Mouse (Mus musculus) forebrain, embryonic 15.5 days (tissue): ENCODE results near the gene Nabp1. TPM values are rescaled to one million over a fixed set of nuclear protein-coding genes. Genes with fewer than 3 reads are reported as not detected.
"Not testable (repeated sequence)": the region's sequence is repeated elsewhere in the genome, so short reads cannot be mapped to it uniquely, and the experiment has no call there.

Experiments used
- ATAC-seq: fragments of 200-750 bp; cut with Nextera tagmentation; replicated peaks from 2 replicates; pipeline ENCODE4 v1.8.0; 2017; ENCODE audit warnings: mild to moderate bottlenecking, moderate TSS enrichment, moderate library complexity
- H3K27ac ChIP-seq: fragments of 300-500 bp; sonication (generic); replicated peaks from 2 replicates; pipeline ENCODE4 v1.5.1; 2015; ENCODE audit warnings: mild to moderate bottlenecking, inconsistent platforms
- H3K27me3 ChIP-seq: fragments of 300-500 bp; sonication (generic); 2 replicates; pipeline ENCODE4 v1.6.1; 2015; ENCODE audit warnings: inconsistent platforms
- H3K36me3 ChIP-seq: fragments of 300-500 bp; sonication (generic); 2 replicates; pipeline ENCODE4 v1.6.1; 2015; ENCODE audit warnings: mild to moderate bottlenecking, inconsistent platforms
- H3K4me1 ChIP-seq: fragments of 300-500 bp; sonication (generic); 2 replicates; pipeline ENCODE4 v1.6.1; 2015; ENCODE audit warnings: inconsistent platforms
- H3K4me2 ChIP-seq: fragments of 300-500 bp; sonication (generic); replicated peaks from 2 replicates; pipeline ENCODE4 v1.6.1; 2015; ENCODE audit warnings: mild to moderate bottlenecking, inconsistent platforms
- H3K4me3 ChIP-seq: fragments of 300-500 bp; sonication (generic); 2 replicates; pipeline ENCODE4 v1.5.1; 2015; ENCODE audit warnings: mild to moderate bottlenecking, inconsistent platforms
- H3K9ac ChIP-seq: fragments of 300-500 bp; sonication (generic); replicated peaks from 2 replicates; pipeline ENCODE4 v1.6.1; 2015; ENCODE audit warnings: mild to moderate bottlenecking, inconsistent platforms
- H3K9me3 ChIP-seq: fragments of 300-500 bp; sonication (generic); 2 replicates; pipeline ENCODE4 v1.6.1; 2016; ENCODE audit warnings: inconsistent platforms
- WGBS: fragments of 180-500 bp; shearing (Covaris S2); methylation state at CpG from one replicate; pipeline ENCODE4 v1.1.7; 2015; ENCODE audit warnings: mixed read lengths; 5-methylcytosine and 5-hydroxymethylcytosine counted together
- polyA plus RNA-seq: library from polyadenylated mRNA; unstranded; fragments of >200 nt; fragmentation: Nextera tagmentation; extraction: Ambion mirVana; gene quantifications from 2 replicates; pipeline ENCODE4 v1.2.1, GENCODE M21; 2015

Nabp1 gene
- polyA plus RNA-seq, 1 experiment from 2014 or later, result 9.3 TPM

GRCm38 (mm10) chr1:51445854-51446460, 32.3 kb downstream of the Nabp1 start:
- ATAC-seq, result 0 out of 2 replicates have a peak, but pooled peaks have one; percentile 55

DNA sequence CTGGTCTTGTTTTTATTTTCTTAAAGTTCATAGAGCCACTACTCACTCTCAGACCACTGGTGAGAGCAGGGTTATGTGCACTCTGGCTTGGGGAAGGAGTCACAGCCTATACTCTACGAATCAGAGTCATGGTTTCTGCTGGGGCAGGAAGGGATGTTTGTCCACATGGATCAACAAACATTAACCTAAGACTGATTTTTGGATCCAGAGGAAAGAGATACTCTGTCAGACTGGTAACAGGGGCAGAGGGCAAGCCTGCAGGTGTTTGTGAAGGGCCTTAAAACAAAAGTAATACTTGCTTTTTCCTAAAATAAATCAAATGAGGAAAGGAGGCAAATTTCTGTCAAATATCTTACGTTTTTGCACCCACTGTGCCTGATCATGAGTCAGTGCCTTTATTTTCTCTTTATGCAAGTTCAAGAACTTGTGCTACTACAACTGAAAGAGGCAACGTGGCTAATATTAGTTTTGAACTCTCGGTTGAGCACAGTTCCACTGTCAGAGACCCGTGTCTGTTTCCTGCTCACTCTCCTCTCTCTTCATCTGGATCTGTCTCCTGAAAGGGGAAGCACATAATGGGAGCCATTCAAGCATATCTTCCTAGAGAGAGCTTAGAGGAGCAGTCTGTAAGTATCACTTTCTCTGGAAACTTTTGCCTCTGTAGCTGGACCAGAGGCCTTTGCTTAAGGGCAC, 32.9 kb downstream of the Nabp1 start:
- no peak for ATAC-seq
- H3K36me3 ChIP-seq, result no peaks in the 10 kb centered on the region

More at GRCm38 (mm10) chr1:51445854-51446460, 32.3 kb downstream of the Nabp1 start:
- H3K27me3 ChIP-seq, result no peaks in the 10 kb centered on the region
- WGBS, result 17% methylated on average over 9 of the region's 9 CpGs
- H3K4me1 ChIP-seq, result 0 out of 2 replicates have a peak, but pooled peaks cover 3% of the 10 kb centered on the region
- H3K36me3 ChIP-seq, result no peaks in the 10 kb centered on the region
- H3K27ac ChIP-seq, result no peak overlapping the region
- H3K9me3 ChIP-seq, result no peaks in the 10 kb centered on the region
- no peak overlapping the region for H3K4me2 ChIP-seq
- H3K9ac ChIP-seq, result no peak overlapping the region
- no peak overlapping the region for H3K4me3 ChIP-seq

DNA sequence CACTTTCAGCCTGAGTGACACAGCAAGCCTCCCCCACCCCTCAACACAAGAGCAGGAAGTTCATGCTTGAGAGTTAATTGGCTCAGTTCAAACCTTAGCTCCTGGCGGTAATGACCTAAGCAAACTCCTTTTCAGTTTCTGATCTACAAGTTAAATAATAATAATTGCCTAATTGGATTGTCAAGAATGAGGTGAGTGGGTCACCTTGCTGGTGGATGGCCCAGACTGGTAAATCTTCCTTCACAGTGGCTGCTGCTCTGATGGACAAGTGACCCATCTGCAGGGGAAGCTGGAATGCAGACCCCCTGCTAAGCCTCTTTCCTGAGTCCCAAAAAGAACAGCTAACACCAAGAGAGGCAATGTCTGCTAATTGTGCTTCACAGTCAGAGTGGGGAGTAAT, 48.5 kb downstream of the Nabp1 start:
- no peaks in the 10 kb centered on the region for H3K27me3 ChIP-seq
- H3K27ac ChIP-seq, result no peak overlapping the region
- H3K4me3 ChIP-seq, result no peak overlapping the region
- H3K4me1 ChIP-seq, result no peaks in the 10 kb centered on the region
- no peak overlapping the region for H3K4me2 ChIP-seq
- no peak for ATAC-seq
- no peaks in the 10 kb centered on the region for H3K36me3 ChIP-seq
- H3K9me3 ChIP-seq, result no peaks in the 10 kb centered on the region
- H3K9ac ChIP-seq, result no peak overlapping the region
- WGBS, result 11% methylated on average over 1 of the region's 1 CpGs

More for the DNA sequence above, 32.9 kb downstream of the Nabp1 start:
- Histone ChIP-seq H3K9me3 (no peaks in the 10 kb centered on the region), H3K4me1 (0 out of 2 replicates have a peak, but pooled peaks cover 3% of the 10 kb centered on the region), H3K27ac (no peak overlapping the region), H3K4me3 (no peak overlapping the region), H3K27me3 (no peaks in the 10 kb centered on the region), H3K4me2 (no peak overlapping the region), H3K9ac (no peak overlapping the region)
- 46% methylated on average over 5 of the region's 5 CpGs for WGBS

DNA sequence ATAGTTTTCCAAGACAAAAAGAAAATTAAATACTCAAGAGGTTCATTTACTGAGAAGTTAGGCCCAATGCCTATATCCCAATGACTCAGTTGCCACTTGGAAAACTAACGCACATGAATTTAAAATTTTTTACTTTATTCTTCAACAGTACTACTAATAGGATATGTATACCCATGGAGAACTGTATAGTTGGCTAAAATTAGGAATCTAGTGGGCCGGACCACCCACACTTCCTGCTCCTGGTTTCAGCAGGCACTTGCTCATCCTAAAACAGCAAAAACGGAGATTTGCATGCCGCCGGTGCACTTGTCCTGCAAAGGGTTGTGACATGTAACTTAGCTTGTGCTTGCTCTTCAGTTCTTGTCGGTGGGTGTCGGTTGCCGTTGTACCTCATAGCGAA, 51.9 kb downstream of the Nabp1 start:
- Histone ChIP-seq H3K27me3 (no peaks in the 10 kb centered on the region), H3K9ac (no peak overlapping the region), H3K4me2 (no peak overlapping the region), H3K27ac (no peak overlapping the region), H3K4me1 (no peaks in the 10 kb centered on the region), H3K9me3 (no peaks in the 10 kb centered on the region), H3K36me3 (no peaks in the 10 kb centered on the region), H3K4me3 (no peak overlapping the region)
- WGBS, result 99% methylated on average over 9 of the region's 9 CpGs
- ATAC-seq, result no peak

DNA sequence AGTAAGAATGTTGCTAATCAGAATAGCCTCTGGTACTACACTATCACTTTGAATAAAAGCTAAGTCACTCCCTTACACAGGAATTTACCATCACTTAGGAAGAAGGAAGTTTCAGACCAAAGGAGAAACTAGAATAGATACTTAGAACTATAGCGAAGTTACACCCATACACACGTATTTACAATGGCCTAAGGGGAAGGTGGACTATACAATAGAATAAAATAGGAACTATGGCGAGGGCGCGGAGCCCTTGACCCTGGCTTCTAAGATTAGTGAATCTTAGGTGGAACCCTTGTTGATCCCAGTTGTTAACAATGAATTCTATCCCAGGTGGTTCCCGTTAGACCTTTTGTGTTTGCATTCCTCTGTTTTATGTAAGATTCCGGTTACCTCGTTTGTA, 57.2 kb downstream of the Nabp1 start:
- not testable (repeated sequence) for H3K36me3 ChIP-seq, H3K4me1 ChIP-seq, H3K4me3 ChIP-seq, H3K9ac ChIP-seq, H3K27me3 ChIP-seq, ATAC-seq, H3K27ac ChIP-seq, H3K4me2 ChIP-seq, H3K9me3 ChIP-seq
- WGBS, result 88% methylated on average over 8 of the region's 8 CpGs

DNA sequence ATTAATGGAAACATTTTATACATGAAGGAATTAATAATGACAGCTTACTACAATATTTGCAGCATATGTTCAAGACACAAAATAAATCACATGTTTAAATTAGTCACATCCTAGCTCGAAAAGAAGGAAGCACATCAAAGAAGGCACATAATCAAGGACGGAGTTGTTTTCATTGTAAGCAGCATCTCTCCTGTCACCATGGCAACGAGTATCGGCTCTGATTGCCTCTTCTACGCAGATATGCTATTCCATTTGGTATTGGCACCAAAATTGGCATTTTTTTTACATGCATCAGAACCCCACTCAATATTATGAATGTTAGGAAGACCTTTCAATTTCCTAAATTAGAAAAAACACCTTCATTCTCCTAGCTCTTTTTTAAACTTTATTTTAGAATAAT, 59.5 kb downstream of the Nabp1 start:
- Histone ChIP-seq H3K4me3 (no peak overlapping the region), H3K9ac (no peak overlapping the region), H3K9me3 (no peaks in the 10 kb centered on the region), H3K27me3 (no peaks in the 10 kb centered on the region), H3K4me1 (no peaks in the 10 kb centered on the region), H3K36me3 (no peaks in the 10 kb centered on the region), H3K27ac (no peak overlapping the region), H3K4me2 (no peak overlapping the region)
- 35% methylated on average over 5 of the region's 5 CpGs for WGBS
- peak; percentile 58; the same call in 1 of the 2 replicates for ATAC-seq

Other genes starting within 250 kb of the Nabp1 start
- gene Cavin2, start 189.3 kb downstream of the Nabp1 start, polyA plus RNA-seq, result 4.9 and 5.8 TPM in 2 replicates